Mouse (Mus musculus): Measurements from ENCODE around the gene Cep70.
A peak's percentile ranks its signal among the peaks of the same experiment; 100 is the strongest.

The Cep70 gene

GRCm38 (mm10) chr9:99243190-99243894 lies at the start of gene Cep70:
Gene Cep70 (plus strand): TSS chr9:99243367.
- peak; percentile 92 for DNase-seq (ENCODE audit: low read depth, low spot score)

- no peak for DNase-seq (ENCODE audit: low read depth, low spot score)
Measured at GRCm38 (mm10) chr9:99212643-99213042, 30.5 kb upstream of the Cep70 start.

GRCm38 (mm10) chr9:99216182-99216581 lies 27.0 kb upstream of the Cep70 start:
- DNase-seq (ENCODE audit: low read depth, low spot score), result no peak

- peak; percentile 77 for DNase-seq (ENCODE audit: low read depth, low spot score)
Measured at GRCm38 (mm10) chr9:99217999-99218719, 25.0 kb upstream of the Cep70 start.

GRCm38 (mm10) chr9:99221636-99222035 lies 21.5 kb upstream of the Cep70 start:
- no peak for DNase-seq (ENCODE audit: low read depth, low spot score)

GRCm38 (mm10) chr9:99224583-99224982 lies 18.6 kb upstream of the Cep70 start:
- DNase-seq (ENCODE audit: low read depth, low spot score), result no peak

GRCm38 (mm10) chr9:99229450-99229849 lies 13.7 kb upstream of the Cep70 start:
- no peak for DNase-seq (ENCODE audit: low read depth, low spot score)

- DNase-seq (ENCODE audit: low read depth, low spot score), result no peak
Measured at GRCm38 (mm10) chr9:99237139-99237538, 6.0 kb upstream of the Cep70 start, which contains the start of gene Faiml. Gene Faiml (minus strand): TSS chr9:99237239.

- DNase-seq (ENCODE audit: low read depth, low spot score), result no peak
Measured at GRCm38 (mm10) chr9:99238276-99238675, 4.9 kb upstream of the Cep70 start.

- peak; percentile 62 for DNase-seq (ENCODE audit: low read depth, low spot score)
Measured at GRCm38 (mm10) chr9:99239256-99239655, 3.9 kb upstream of the Cep70 start.

GRCm38 (mm10) chr9:99240571-99240970 lies 2.6 kb upstream of the Cep70 start:
- DNase-seq (ENCODE audit: low read depth, low spot score), result no peak

GRCm38 (mm10) chr9:99242035-99242434 lies 1.1 kb upstream of the Cep70 start:
- peak; percentile 81 for DNase-seq (ENCODE audit: low read depth, low spot score)

GRCm38 (mm10) chr9:99242533-99243189 lies 506 bp upstream of the Cep70 start:
- DNase-seq (ENCODE audit: low read depth, low spot score), result no peak

GRCm38 (mm10) chr9:99243895-99244293 lies 727 bp downstream of the Cep70 start:
- DNase-seq (ENCODE audit: low read depth, low spot score), result peak; percentile 9

- no peak for DNase-seq (ENCODE audit: low read depth, low spot score)
Measured at GRCm38 (mm10) chr9:99248304-99248703, 5.1 kb downstream of the Cep70 start.

- no peak for DNase-seq (ENCODE audit: low read depth, low spot score)
Measured at GRCm38 (mm10) chr9:99248906-99249305, 5.7 kb downstream of the Cep70 start.

GRCm38 (mm10) chr9:99253861-99254260 lies 10.7 kb downstream of the Cep70 start:
- DNase-seq (ENCODE audit: low read depth, low spot score), result no peak

- DNase-seq (ENCODE audit: low read depth, low spot score), result no peak
Measured at GRCm38 (mm10) chr9:99256206-99256605, 13.0 kb downstream of the Cep70 start.

- peak; percentile 21 for DNase-seq (ENCODE audit: low read depth, low spot score)
Measured at GRCm38 (mm10) chr9:99256821-99257220, 13.7 kb downstream of the Cep70 start.

- no peak for DNase-seq (ENCODE audit: low read depth, low spot score)
Measured at GRCm38 (mm10) chr9:99258891-99259290, 15.7 kb downstream of the Cep70 start.

- peak; percentile 37 for DNase-seq (ENCODE audit: low read depth, low spot score)
Measured at GRCm38 (mm10) chr9:99304296-99304695, 61.1 kb downstream of the Cep70 start.

- no peak for DNase-seq (ENCODE audit: low read depth, low spot score)
Measured at GRCm38 (mm10) chr9:99306226-99306625, 63.1 kb downstream of the Cep70 start.
